Mouse (Mus musculus) regulatory T cell (primary cell): Measurements from ENCODE around the gene Prickle1.

Experiments
- in situ Hi-C: fragments of 300-600 bp; cut with MboI, MseI; formaldehyde crosslinking; loops from one replicate; pipeline ENCODE4 v1.15.1; 2025; ENCODE audit warnings: high pct_unique_total_duplicates

Gene Prickle1

GRCm38 (mm10) chr15:93594888-93595698, 598 bp downstream of the Prickle1 start:
- in situ Hi-C loops: loop anchor here (5.0 to 10.0 kb wide), 3 partner anchors 497 to 650 kb away; no protein-coding TSS in a partner anchor

GRCm38 (mm10) chr15:93594296-93594887, 1.3 kb downstream of the Prickle1 start:
- in situ Hi-C loops: loop anchor here (10.0 kb wide), 1 partner anchor 650 kb away; no protein-coding TSS in a partner anchor

GRCm38 (mm10) chr15:93592596-93592995, 3.1 kb downstream of the Prickle1 start:
- in situ Hi-C loops: loop anchor here (10.0 kb wide), 1 partner anchor 652 kb away; no protein-coding TSS in a partner anchor

- in situ Hi-C loops: loop anchor here (10.0 kb wide), 1 partner anchor 653 kb away; no protein-coding TSS in a partner anchor
Observed at GRCm38 (mm10) chr15:93591831-93592321, 3.8 kb downstream of the Prickle1 start.

GRCm38 (mm10) chr15:93591371-93591770, 4.3 kb downstream of the Prickle1 start:
- in situ Hi-C loops: loop anchor here (10.0 kb wide), 1 partner anchor 653 kb away; no protein-coding TSS in a partner anchor

GRCm38 (mm10) chr15:93588401-93588800, 7.3 kb downstream of the Prickle1 start:
- in situ Hi-C loops: no loop called here

- in situ Hi-C loops: no loop called here
Observed at GRCm38 (mm10) chr15:93587660-93588059, 8.0 kb downstream of the Prickle1 start.

GRCm38 (mm10) chr15:93583051-93583450, 12.6 kb downstream of the Prickle1 start:
- in situ Hi-C loops: no loop called here

- in situ Hi-C loops: no loop called here
Observed at GRCm38 (mm10) chr15:93581736-93582135, 14.0 kb downstream of the Prickle1 start.

- in situ Hi-C loops: no loop called here
Observed at GRCm38 (mm10) chr15:93579899-93580298, 15.8 kb downstream of the Prickle1 start.

GRCm38 (mm10) chr15:93579100-93579499, 16.6 kb downstream of the Prickle1 start:
- in situ Hi-C loops: no loop called here

GRCm38 (mm10) chr15:93576361-93576760, 19.3 kb downstream of the Prickle1 start:
- in situ Hi-C loops: no loop called here

GRCm38 (mm10) chr15:93575884-93576283, 19.8 kb downstream of the Prickle1 start:
- in situ Hi-C loops: no loop called here

- in situ Hi-C loops: no loop called here
Observed at GRCm38 (mm10) chr15:93572889-93573288, 22.8 kb downstream of the Prickle1 start.

GRCm38 (mm10) chr15:93570881-93571495, 24.7 kb downstream of the Prickle1 start:
- in situ Hi-C loops: no loop called here

GRCm38 (mm10) chr15:93568911-93569310, 26.8 kb downstream of the Prickle1 start:
- in situ Hi-C loops: no loop called here

GRCm38 (mm10) chr15:93567546-93568307, 28.0 kb downstream of the Prickle1 start:
- in situ Hi-C loops: no loop called here

GRCm38 (mm10) chr15:93563491-93563890, 32.2 kb downstream of the Prickle1 start:
- in situ Hi-C loops: no loop called here

- in situ Hi-C loops: no loop called here
Observed at GRCm38 (mm10) chr15:93561540-93561939, 34.2 kb downstream of the Prickle1 start.

GRCm38 (mm10) chr15:93558421-93558820, 37.3 kb downstream of the Prickle1 start:
- in situ Hi-C loops: loop anchor here (10.0 kb wide), 1 partner anchor 1284 kb away; no protein-coding TSS in a partner anchor

- in situ Hi-C loops: loop anchor here (10.0 kb wide), 1 partner anchor 1281 kb away; no protein-coding TSS in a partner anchor
Observed at GRCm38 (mm10) chr15:93555719-93556118, 40.0 kb downstream of the Prickle1 start.
